Mouse (Mus musculus): Measurements from ENCODE around the gene Fkbp8.

- no peak for TF ChIP-seq CTCF (conservative IDR thresholded peaks at IDR 0.05; ENCODE audit: low read length)
- no peak for TF ChIP-seq NANOG (IDR thresholded peaks at IDR 0.05; ENCODE audit: borderline replicate concordance, low read length)
Observed at GRCm38 (mm10) chr8:70481908-70482307, 45.6 kb upstream of the Fkbp8 start.

Data from E14TG2a.4 (cell line).